Mouse (Mus musculus) ovary, postnatal 36 days (tissue): ENCODE measurements around the gene Tesc.

Experiments
- DNase-seq: peaks from one replicate; pipeline ENCODE4 v3.0.0; 2022; ENCODE audit warnings: low spot score, mixed read lengths

Tesc gene

DNA sequence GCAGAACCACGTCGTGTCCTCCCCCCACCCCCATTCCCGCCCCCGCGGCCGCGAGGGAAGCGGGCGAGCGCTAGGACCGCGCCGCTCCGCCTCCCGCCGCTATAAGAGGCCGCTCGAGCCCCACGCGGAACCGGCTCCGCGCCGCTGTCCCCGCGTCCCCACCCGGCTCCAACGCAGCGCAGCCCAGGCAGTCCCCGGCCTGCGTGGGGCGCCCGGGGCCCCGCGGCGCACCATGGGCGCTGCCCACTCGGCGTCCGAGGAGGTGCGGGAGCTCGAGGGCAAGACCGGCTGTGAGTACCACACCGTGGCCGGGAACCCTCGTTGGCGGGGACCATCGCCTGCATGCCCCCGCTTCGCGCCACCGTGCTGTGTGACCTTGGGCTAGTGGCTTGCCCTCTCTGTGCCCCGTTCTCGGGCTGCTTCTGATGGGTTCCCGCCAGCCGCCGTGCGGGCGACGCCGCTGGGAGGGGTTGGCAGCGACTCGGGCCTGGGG, at the start of gene Tesc:
Tesc (plus strand) TSS at position 46 of the 493 bp plus-strand sequence.
- peak; percentile 31 for DNase-seq

- peak; percentile 26 for DNase-seq
These were observed 49.3 kb upstream of the Tesc start for GRCm38 (mm10) chr5:117978159-117978697.

GRCm38 (mm10) chr5:117979082-117979481, 48.5 kb upstream of the Tesc start:
- no peak for DNase-seq

DNA sequence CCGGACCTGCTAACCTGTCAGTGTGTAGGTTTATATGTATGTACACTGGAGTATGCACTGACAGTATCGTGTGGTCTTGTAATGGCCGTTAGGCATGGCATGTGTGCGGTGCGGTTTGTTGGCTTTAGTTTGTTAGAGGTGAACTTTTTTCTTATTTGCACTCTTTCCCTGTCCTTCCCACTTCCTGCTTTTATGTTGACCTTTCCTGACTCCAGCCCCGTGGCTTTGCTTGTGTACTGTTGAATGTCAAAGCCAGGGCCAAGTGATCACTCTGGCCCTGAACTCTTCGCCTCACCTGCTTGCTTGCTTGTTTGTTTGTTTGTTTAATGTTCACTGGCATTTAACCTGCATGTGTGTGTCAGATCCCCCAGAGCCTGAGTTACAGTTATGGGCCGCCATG, 46.6 kb upstream of the Tesc start:
- DNase-seq = no peak

DNA sequence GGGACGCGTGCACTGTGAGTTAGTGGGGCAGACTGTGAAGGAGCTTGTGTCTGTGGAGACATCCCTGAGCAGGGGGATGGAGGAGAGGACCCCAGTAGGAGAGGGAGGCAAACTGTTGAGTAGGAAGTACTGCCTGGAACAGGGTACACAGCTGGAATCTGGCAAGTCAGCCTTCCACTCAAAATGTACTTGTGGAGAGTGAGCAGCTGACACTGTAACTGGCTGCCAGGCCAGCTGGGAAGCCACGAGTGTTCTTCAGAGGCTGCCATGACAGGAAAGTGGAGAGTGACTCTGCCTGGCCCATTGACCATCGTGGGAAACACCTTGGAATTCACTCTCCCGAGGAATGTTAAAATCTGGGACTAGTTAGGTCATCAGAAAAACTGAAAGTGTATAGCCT, 45.6 kb upstream of the Tesc start:
- no peak for DNase-seq

- no peak for DNase-seq
These were observed 41.2 kb upstream of the Tesc start for GRCm38 (mm10) chr5:117986327-117986726.

DNA sequence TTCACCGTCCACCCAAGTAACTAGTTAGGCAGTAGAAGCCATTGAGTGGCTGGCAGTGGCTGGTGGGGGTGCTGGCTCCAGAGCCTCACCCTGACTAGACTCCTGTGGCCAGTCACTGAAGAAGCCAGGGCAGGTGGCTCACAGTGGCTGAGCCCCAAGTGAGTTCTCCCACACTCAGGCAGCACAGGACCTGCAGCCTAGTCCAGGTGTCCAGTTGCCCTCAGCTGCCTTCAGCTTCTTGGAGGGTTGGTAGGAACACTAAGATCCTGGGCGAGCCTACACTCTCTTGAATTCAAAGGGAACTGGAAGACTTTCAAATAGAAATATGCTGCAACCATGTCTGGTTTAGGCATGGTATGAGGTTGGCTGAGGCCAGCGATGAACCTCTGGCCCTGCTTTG, 39.7 kb upstream of the Tesc start:
- no peak for DNase-seq

GRCm38 (mm10) chr5:117988367-117988766, 39.2 kb upstream of the Tesc start:
- peak; percentile 31 for DNase-seq

- DNase-seq = no peak
These were observed 37.8 kb upstream of the Tesc start for GRCm38 (mm10) chr5:117989773-117990172.

DNA sequence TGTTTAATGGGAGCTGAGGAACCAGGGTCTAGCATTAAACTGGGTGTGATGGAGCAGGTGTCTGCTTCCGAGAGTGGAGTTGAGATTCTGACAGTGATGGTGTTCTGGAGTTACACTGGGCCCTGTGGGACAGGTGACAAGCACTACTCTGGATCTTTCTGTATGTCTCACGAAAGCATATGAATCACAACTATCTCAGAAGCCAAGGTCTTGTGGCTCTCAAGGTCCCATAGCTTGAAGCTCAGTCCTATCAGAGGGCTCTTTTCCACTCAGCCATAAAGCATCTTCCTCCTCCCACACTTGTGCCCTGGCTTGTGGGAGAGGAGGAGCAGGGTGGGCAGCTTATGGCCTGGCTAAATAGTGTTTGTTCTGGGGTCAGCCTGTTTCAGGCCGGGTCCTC, 36.6 kb upstream of the Tesc start:
- no peak for DNase-seq

DNA sequence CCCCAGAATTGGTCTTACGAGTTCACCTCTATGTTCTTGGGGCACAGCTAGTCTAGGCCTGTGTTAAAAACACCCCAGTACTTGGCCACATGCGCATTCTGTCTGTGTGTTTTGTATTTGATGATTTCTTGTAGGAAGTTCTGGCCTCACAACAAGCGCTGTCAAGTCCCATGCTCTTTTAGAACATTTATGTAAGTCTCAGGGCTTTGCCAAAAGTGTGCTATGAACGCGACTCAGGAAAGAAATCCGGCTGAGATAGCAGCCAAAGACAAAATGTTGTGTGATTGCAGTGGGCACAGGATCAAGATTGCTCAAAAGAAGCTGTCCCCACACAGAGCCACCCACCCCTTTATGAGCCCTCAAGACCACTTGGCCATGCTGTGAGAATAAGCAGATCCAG, 34.0 kb upstream of the Tesc start:
- DNase-seq = no peak

DNA sequence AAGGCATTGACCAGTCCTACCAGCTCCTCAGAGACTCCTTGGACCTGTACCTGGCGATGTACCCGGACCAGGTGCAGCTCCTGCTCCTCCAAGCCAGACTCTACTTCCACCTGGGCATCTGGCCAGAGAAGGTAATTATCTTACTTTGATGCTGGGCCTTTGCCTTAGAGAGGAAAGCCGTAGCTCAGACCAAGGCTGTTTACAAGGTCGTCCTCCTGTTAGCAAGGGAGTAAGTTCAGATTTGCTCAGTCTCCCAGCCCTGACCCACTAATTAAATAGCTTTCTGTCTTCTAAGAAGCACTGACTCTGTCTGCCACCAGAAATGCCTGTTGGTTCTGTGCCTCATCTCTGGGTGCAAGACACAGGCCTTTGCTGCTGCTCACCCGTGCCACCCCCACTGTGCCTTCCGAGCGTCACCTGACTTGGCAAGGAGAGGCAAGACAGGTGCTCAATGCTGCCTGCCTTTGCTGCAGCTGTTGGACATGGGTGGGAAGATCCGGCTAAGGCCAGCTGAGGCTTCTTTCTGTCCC, 32.1 kb upstream of the Tesc start:
- no peak for DNase-seq

DNA sequence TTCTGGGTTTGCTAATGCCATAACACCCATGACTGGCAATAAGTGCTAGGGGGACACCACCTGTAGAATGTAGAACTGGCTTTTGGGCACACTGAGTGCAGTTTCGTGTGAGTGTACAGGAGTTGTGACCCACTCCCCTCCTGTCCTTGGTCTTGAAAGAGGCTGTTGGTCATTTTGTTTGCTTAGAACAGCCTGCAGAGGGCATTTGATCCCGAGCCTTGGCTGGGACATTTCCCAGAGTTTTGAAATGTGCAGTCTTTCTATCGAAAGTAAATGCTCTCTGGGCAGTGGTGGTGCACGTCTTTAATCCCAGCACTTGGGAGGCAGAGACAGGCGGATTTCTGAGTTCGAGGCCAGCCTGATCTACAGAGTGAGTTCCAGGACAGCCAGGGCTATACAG, 31.6 kb upstream of the Tesc start:
- DNase-seq = no peak

DNA sequence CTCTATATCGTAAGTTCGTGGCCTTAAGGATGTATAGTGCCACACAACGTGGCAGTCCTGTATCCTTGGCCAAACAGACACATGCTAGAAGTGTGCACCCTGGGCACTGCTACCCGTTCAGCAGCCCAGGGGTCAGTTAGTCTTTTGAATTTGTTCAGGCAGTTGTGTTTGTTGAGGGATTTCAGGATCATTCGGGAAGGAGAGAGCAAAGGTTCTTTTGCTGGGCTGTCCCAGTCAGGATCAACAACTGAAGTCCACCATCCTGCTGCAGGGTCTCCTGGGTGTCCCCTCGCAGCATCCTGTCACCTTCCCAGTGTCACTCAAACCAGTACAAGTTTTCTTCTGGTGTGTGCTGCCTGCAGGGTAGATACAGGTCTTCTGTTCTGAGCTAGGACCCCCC, 31.0 kb upstream of the Tesc start:
- DNase-seq = no peak

DNA sequence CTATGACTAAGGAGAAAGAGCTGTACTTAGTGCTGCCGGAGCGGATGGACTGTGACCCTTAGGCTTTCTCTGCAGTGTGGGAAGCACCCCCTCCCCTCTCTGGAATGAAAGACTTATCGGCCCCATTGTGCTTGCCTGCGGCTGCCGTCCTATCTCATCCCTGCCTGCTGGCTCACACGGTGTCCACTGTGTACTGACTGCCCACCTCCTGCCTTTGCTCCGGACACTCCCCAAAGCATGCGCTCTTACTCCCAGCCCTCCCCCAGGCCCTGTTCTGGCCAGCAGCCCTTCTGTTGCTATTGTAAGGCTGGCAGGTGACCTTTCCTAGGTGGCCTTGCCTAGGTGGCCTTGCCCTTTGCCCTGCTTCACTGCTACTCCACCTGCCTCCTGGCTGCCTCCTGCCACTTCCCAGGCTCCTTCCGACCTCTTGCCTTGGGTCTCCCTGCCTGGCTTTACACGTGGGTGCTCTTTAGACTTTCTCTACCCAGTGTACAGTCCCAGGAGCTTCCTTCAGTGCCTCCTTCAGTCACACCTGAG, 30.0 kb upstream of the Tesc start:
- DNase-seq = no peak

GRCm38 (mm10) chr5:117999061-117999460, 28.5 kb upstream of the Tesc start:
- DNase-seq = no peak

DNA sequence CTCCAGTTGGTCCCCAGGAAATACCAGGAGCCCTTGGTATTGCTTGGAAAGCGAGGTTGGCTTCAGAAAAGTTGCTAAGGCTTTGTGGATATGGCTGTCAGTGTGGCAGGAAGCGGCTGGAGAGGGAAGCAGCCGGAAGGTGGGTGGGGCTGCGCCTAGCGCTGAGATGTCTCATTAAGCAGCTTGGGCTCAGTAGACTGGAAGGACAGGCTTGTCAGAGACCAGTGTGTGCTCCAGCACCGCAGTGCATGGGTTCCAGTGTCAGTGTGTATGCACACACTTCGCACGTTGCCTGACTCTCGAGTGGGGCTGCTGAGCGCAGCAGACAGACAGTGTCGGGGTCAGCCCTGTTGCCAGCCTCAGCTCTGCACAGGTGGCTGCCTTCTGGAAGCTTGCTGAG, 28.0 kb upstream of the Tesc start:
- no peak for DNase-seq

DNA sequence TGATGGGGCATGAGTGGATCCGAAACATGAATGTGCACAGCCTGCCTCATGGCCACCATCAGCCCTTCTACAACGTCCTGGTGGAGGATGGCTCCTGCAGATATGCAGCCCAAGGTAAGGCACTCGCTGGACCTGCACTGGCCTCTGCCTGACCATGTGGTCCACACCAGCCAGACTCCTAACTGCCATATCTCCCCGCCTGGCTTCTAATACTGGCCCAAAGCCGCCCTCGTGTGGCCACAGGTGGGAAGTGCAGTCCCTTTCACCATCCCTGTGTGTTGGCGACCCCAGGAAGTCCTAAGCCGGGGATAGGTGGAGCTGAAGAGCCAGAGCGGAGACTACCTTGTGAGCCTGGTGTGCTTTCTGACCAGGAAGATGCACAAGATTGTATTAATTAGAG, 25.5 kb upstream of the Tesc start:
- DNase-seq = peak; percentile 71

- peak; percentile 48 for DNase-seq
These were observed 22.9 kb upstream of the Tesc start for GRCm38 (mm10) chr5:118004619-118005018.

- DNase-seq = no peak
These were observed 21.8 kb upstream of the Tesc start for GRCm38 (mm10) chr5:118005728-118006127.

DNA sequence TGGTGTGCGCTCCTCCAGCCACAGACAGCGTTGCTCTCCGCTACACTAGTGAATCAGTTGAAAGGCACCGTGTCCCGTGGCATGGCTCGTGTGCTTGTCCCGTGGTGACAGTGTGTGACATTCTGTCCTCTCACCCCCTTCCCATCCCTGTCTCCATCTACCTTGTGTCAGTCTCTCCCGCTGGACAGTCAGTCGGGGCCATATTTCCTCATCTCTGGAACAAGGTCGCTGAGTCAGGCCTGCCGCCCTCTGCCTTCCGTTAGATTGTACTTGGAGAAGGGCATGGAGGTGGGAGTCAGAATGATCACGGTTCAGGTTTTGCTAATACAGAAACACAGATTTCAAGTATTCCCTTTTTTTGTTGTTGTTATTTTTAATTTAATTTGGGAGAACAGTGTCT, 19.2 kb upstream of the Tesc start:
- DNase-seq = no peak

DNA sequence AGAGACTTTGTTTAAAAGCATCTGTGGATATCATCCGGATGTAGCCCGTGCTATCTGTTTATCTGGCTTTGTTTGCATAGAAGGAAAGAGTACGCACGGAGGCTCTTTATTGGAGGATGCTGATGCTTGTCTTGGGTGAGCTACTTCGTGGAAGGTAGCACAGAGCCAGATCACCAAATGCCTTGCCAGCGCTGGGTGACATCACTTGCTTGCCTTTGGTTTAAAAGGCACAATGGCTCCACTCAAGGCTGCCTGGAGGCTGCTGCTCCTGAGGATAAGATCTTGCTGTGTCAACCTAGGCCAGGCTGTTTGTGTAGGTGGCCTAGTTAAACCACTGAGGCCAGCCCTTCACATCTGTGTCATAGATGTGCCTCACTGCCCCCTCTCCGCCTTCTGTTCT, 16.7 kb upstream of the Tesc start:
- no peak for DNase-seq

DNA sequence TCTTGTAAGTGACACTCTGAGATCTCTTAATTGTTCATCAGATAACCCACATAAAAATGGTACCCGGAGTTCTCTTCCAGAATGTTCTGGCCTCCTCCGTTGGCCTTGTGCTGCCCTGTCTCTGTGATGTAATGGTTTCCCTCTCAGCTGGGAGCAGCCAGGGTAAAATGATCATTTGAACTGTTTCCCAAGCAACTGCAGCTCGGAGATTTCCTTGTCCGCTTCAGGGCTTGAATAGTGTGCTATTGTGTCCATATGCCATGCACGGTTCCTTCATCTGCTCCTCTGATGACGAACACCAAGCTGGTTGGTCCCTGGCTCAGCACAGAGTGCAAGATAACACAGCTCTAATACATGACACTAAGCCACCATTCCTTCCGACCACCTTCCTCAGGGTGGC, 15.7 kb upstream of the Tesc start:
- DNase-seq = no peak

- peak; percentile 79 for DNase-seq
These were observed 12.5 kb upstream of the Tesc start for GRCm38 (mm10) chr5:118015028-118015427.
